Mouse (Mus musculus) C2C12 (cell line): ENCODE measurements around the gene Tbc1d17. TPM values are rescaled to one million over a fixed set of nuclear protein-coding genes. Genes with fewer than 3 reads are reported as not detected.

Experiments
- H3K27me3 ChIP-seq: one replicate; pipeline ENCODE4 v1.6.1; 2011; ENCODE audit not compliant: control insufficient read depth, insufficient read depth, insufficient read length
- H3K36me3 ChIP-seq: one replicate; pipeline ENCODE4 v1.6.1; 2011; ENCODE audit not compliant: control insufficient read depth, insufficient read depth
- H3K4me3 ChIP-seq: one replicate; pipeline ENCODE4 v1.5.1; 2011; ENCODE audit warnings: mild to moderate bottlenecking, control low read depth; ENCODE audit not compliant: poor library complexity, insufficient read depth, severe bottlenecking
- H3K79me2 ChIP-seq: one replicate; pipeline ENCODE4 v1.6.1; 2011; ENCODE audit not compliant: control insufficient read depth, insufficient read depth
- H3K79me3 ChIP-seq: one replicate; pipeline ENCODE4 v1.6.1; 2011; ENCODE audit warnings: low read depth, control low read depth
- H3ac ChIP-seq: one replicate; pipeline ENCODE3; 2011; ENCODE audit warnings: low read depth; ENCODE audit not compliant: control insufficient read depth, insufficient read length
- CEBPB ChIP-seq: IDR thresholded peaks from one replicate; pipeline ENCODE4 v1.6.1; 2011; ENCODE audit warnings: low read depth, mild to moderate bottlenecking, control low read depth, moderate library complexity
- CTCF ChIP-seq: IDR thresholded peaks from one replicate; pipeline ENCODE4 v1.5.1; 2011; ENCODE audit not compliant: control insufficient read depth, insufficient read depth, insufficient read length
- FOSL1 ChIP-seq: IDR thresholded peaks from one replicate; pipeline ENCODE4 v1.8.0; 2011; ENCODE audit warnings: mild to moderate bottlenecking, low read length; ENCODE audit not compliant: poor library complexity, insufficient read depth, severe bottlenecking
- MAX ChIP-seq: IDR thresholded peaks from one replicate; pipeline ENCODE4 v1.6.1; 2011; ENCODE audit warnings: mild to moderate bottlenecking, control low read depth
- MYOD1 ChIP-seq: IDR thresholded peaks from one replicate; pipeline ENCODE4 v1.6.1; 2011; ENCODE audit warnings: low read depth; ENCODE audit not compliant: control insufficient read depth, insufficient read length
- MYOG ChIP-seq: IDR thresholded peaks from one replicate; pipeline ENCODE4 v1.6.1; 2011; ENCODE audit not compliant: control insufficient read depth, insufficient read length; ENCODE audit errors: extremely low read depth
- USF1 ChIP-seq: IDR thresholded peaks from one replicate; pipeline ENCODE4 v1.6.1; 2011; ENCODE audit warnings: low read depth, mild to moderate bottlenecking, control low read depth, moderate library complexity
- polyA plus RNA-seq: library from polyadenylated mRNA; unstranded; fragments of >200 nt; fragmentation: generic; extraction: Trizol; gene quantifications from one replicate; pipeline ENCODE4 v1.2.1, GENCODE M21; 2012; ENCODE audit warnings: missing spikeins

The Tbc1d17 gene
- polyA plus RNA-seq, 1 experiment, result 38.4 TPM

- TF ChIP-seq MYOG, result no peak
- no peak for TF ChIP-seq MAX
- TF ChIP-seq FOSL1, result no peak
- no peak for TF ChIP-seq USF1
- no peak for TF ChIP-seq CTCF
- TF ChIP-seq MYOD1, result no peak
- no peak for TF ChIP-seq CEBPB
- H3K79me2 ChIP-seq, result peaks cover 27% of the 10 kb centered on the region
- no peaks in the 10 kb centered on the region for H3K27me3 ChIP-seq
- H3K36me3 ChIP-seq, result peaks cover under 1% of the 10 kb centered on the region
- H3ac ChIP-seq, result no peak overlapping the region
- no peak overlapping the region for H3K4me3 ChIP-seq
- peaks cover 24% of the 10 kb centered on the region for H3K79me3 ChIP-seq
Measured at GRCm38 (mm10) chr7:44871181-44871580, 22.3 kb upstream of the Tbc1d17 start.

- Histone ChIP-seq H3K4me3 (no peak overlapping the region), H3K79me3 (peaks cover 28% of the 10 kb centered on the region), H3K79me2 (peaks cover 32% of the 10 kb centered on the region), H3K27me3 (no peaks in the 10 kb centered on the region), H3ac (peak overlapping the region; percentile 44), H3K36me3 (peaks cover 5% of the 10 kb centered on the region)
- TF ChIP-seq MYOG, result no peak
- TF ChIP-seq USF1, result no peak
- no peak for TF ChIP-seq CEBPB
- TF ChIP-seq CTCF, result no peak
- TF ChIP-seq MYOD1, result no peak
- TF ChIP-seq FOSL1, result no peak
- TF ChIP-seq MAX, result no peak
Measured at GRCm38 (mm10) chr7:44870614-44871013, 21.7 kb upstream of the Tbc1d17 start.

GRCm38 (mm10) chr7:44869697-44870528 is 21.0 kb upstream of the Tbc1d17 start, which contains the start of gene Ptov1:
Gene Ptov1 (minus strand): TSS chr7:44869788.
- Histone ChIP-seq H3K36me3 (peaks cover 8% of the 10 kb centered on the region), H3K79me3 (peaks cover 33% of the 10 kb centered on the region), H3ac (peak within 1 kb of the TSS; percentile 87), H3K4me3 (peak within 1 kb of the TSS; percentile 78), H3K79me2 (peaks cover 39% of the 10 kb centered on the region), H3K27me3 (no peaks in the 10 kb centered on the region)
- TF ChIP-seq MAX (no peak), FOSL1 (no peak), CEBPB (no peak), MYOG (no peak), CTCF (no peak), USF1 (no peak), MYOD1 (no peak)

GRCm38 (mm10) chr7:44868919-44869696 is 20.2 kb upstream of the Tbc1d17 start:
- no peak for TF ChIP-seq MYOD1
- TF ChIP-seq CTCF, result no peak
- TF ChIP-seq FOSL1, result no peak
- Histone ChIP-seq H3K36me3 (peaks cover 16% of the 10 kb centered on the region), H3K4me3 (peak overlapping the region; percentile 78), H3K79me2 (peaks cover 47% of the 10 kb centered on the region), H3K79me3 (peaks cover 35% of the 10 kb centered on the region), H3ac (peak overlapping the region; percentile 87), H3K27me3 (no peaks in the 10 kb centered on the region)

GRCm38 (mm10) chr7:44868465-44868864 is 19.6 kb upstream of the Tbc1d17 start:
- Histone ChIP-seq H3K36me3 (peaks cover 21% of the 10 kb centered on the region), H3K79me3 (peaks cover 35% of the 10 kb centered on the region), H3ac (peak overlapping the region; percentile 57), H3K27me3 (no peaks in the 10 kb centered on the region), H3K4me3 (peak overlapping the region; percentile 78), H3K79me2 (peaks cover 52% of the 10 kb centered on the region)
- TF ChIP-seq CTCF (no peak), MYOD1 (no peak), FOSL1 (no peak), MYOG (no peak), USF1 (no peak), MAX (no peak), CEBPB (no peak)
